Mouse (Mus musculus) midbrain, embryonic 11.5 days (tissue): Measurements from ENCODE around the gene Rnase4. TPM values are rescaled to one million over a fixed set of nuclear protein-coding genes. Genes with fewer than 3 reads are reported as not detected.

Experiments used
- ATAC-seq: fragments of 200-750 bp; cut with Nextera tagmentation; 2 replicates; pipeline ENCODE4 v1.8.0; 2017; ENCODE audit warnings: moderate TSS enrichment, moderate library complexity; ENCODE audit not compliant: low FRiP score
- DNase-seq: peaks from one replicate; pipeline ENCODE4 v3.0.0; 2015; ENCODE audit warnings: low spot score; ENCODE audit errors: missing footprints
- H3K27ac ChIP-seq: fragments of 300-500 bp; sonication (generic); 2 replicates; pipeline ENCODE4 v1.5.1; 2014; ENCODE audit warnings: low read depth, low read length
- H3K27me3 ChIP-seq: fragments of 300-500 bp; sonication (generic); 2 replicates; pipeline ENCODE4 v1.6.1; 2014; ENCODE audit warnings: mild to moderate bottlenecking, low read length, moderate library complexity, mixed read lengths; ENCODE audit not compliant: control insufficient read depth, insufficient read depth
- H3K36me3 ChIP-seq: fragments of 300-500 bp; sonication (generic); 2 replicates; pipeline ENCODE4 v1.6.1; 2014; ENCODE audit warnings: mild to moderate bottlenecking, low read length, moderate library complexity, mixed read lengths; ENCODE audit not compliant: control insufficient read depth, insufficient read depth
- H3K4me1 ChIP-seq: fragments of 300-500 bp; sonication (generic); 2 replicates; pipeline ENCODE4 v1.6.1; 2014; ENCODE audit warnings: low read length; ENCODE audit not compliant: control insufficient read depth, insufficient read depth
- H3K4me2 ChIP-seq: fragments of 300-500 bp; sonication (generic); 2 replicates; pipeline ENCODE4 v1.6.1; 2014; ENCODE audit warnings: mild to moderate bottlenecking, moderate library complexity
- H3K4me3 ChIP-seq: fragments of 300-500 bp; sonication (generic); 2 replicates; pipeline ENCODE4 v1.5.1; 2014; ENCODE audit warnings: low read depth, low read length
- H3K9ac ChIP-seq: fragments of 300-500 bp; sonication (generic); 2 replicates; pipeline ENCODE4 v1.6.1; 2014; ENCODE audit warnings: low read length
- H3K9me3 ChIP-seq: fragments of 300-500 bp; sonication (generic); 2 replicates; pipeline ENCODE4 v1.6.1; 2016; ENCODE audit warnings: low read length; ENCODE audit not compliant: control insufficient read depth
- WGBS: fragments of 180-500 bp; shearing (Covaris S2); extraction: QIAGEN DNeasy Blood & Tissue Kit; methylation state at CpG from one replicate; pipeline ENCODE4 v1.1.7; 2014; 5-methylcytosine and 5-hydroxymethylcytosine counted together
- polyA plus RNA-seq: library from polyadenylated mRNA; unstranded; fragments of >200 nt; fragmentation: Nextera tagmentation; extraction: Ambion mirVana; gene quantifications from 2 replicates; pipeline ENCODE4 v1.2.1, GENCODE M21; 2014

Rnase4 gene
- polyA plus RNA-seq, 1 experiment from 2014 or later = 12.3 TPM

GRCm38 (mm10) chr14:51111966-51112365 lies 21.1 kb downstream of the Rnase4 start:
- no peaks in the 10 kb centered on the region for H3K36me3 ChIP-seq
- no peaks in the 10 kb centered on the region; the same call in 1 of the 2 replicates for H3K9me3 ChIP-seq
- H3K9ac ChIP-seq = no peak overlapping the region
- H3K4me2 ChIP-seq = no peak overlapping the region
- H3K4me1 ChIP-seq = no peaks in the 10 kb centered on the region
- ATAC-seq = no peak
- H3K27ac ChIP-seq = no peak overlapping the region
- 76% methylated on average over 3 of the region's 3 CpGs for WGBS
- no peaks in the 10 kb centered on the region for H3K27me3 ChIP-seq
- no peak for DNase-seq
- no peak overlapping the region for H3K4me3 ChIP-seq

GRCm38 (mm10) chr14:51113476-51113875 lies 22.6 kb downstream of the Rnase4 start:
- no peak overlapping the region for H3K27ac ChIP-seq
- H3K9ac ChIP-seq = no peak overlapping the region
- no peak for ATAC-seq
- 24% methylated on average over 9 of the region's 9 CpGs for WGBS
- no peak for DNase-seq
- H3K9me3 ChIP-seq = no peaks in the 10 kb centered on the region; the same call in 1 of the 2 replicates
- no peak overlapping the region for H3K4me3 ChIP-seq
- 0 out of 2 replicates have a peak overlapping the region, but pooled peaks have one; percentile 3 for H3K4me2 ChIP-seq
- H3K36me3 ChIP-seq = no peaks in the 10 kb centered on the region
- H3K27me3 ChIP-seq = no peaks in the 10 kb centered on the region
- no peaks in the 10 kb centered on the region for H3K4me1 ChIP-seq

- H3K4me2 ChIP-seq = 0 out of 2 replicates have a peak within 1 kb of the TSS, but pooled peaks have one; percentile 3
- no peak within 1 kb of the TSS for H3K27ac ChIP-seq
- H3K9me3 ChIP-seq = no peaks in the 10 kb centered on the region; the same call in 1 of the 2 replicates
- no peaks in the 10 kb centered on the region for H3K27me3 ChIP-seq
- no peaks in the 10 kb centered on the region for H3K4me1 ChIP-seq
- ATAC-seq (no peak), DNase-seq (no peak)
- H3K36me3 ChIP-seq = no peaks in the 10 kb centered on the region
- no peak within 1 kb of the TSS for H3K9ac ChIP-seq
- no peak within 1 kb of the TSS for H3K4me3 ChIP-seq
- WGBS = 38% methylated on average over 12 of the region's 12 CpGs
Observed at GRCm38 (mm10) chr14:51113916-51114560, 23.2 kb downstream of the Rnase4 start, which contains the start of gene Eddm3b. Gene Eddm3b, plus strand, starts transcription at chr14:51114426.

GRCm38 (mm10) chr14:51125684-51126083 lies 34.8 kb downstream of the Rnase4 start:
- Histone ChIP-seq H3K9ac (no peak overlapping the region), H3K36me3 (no peaks in the 10 kb centered on the region), H3K4me2 (no peak overlapping the region), H3K4me1 (no peaks in the 10 kb centered on the region), H3K4me3 (no peak overlapping the region), H3K27me3 (no peaks in the 10 kb centered on the region), H3K9me3 (no peaks in the 10 kb centered on the region), H3K27ac (no peak overlapping the region)
- no peak for ATAC-seq
- WGBS = 89% methylated on average over 6 of the region's 6 CpGs
- DNase-seq = no peak

GRCm38 (mm10) chr14:51127648-51128258 lies 36.9 kb downstream of the Rnase4 start:
- Histone ChIP-seq H3K27me3 (no peaks in the 10 kb centered on the region), H3K9ac (no peak overlapping the region), H3K9me3 (no peaks in the 10 kb centered on the region), H3K4me2 (no peak overlapping the region), H3K36me3 (no peaks in the 10 kb centered on the region), H3K4me3 (no peak overlapping the region), H3K4me1 (no peaks in the 10 kb centered on the region), H3K27ac (no peak overlapping the region)
- ATAC-seq (0 out of 2 replicates have a peak, but pooled peaks have one; percentile 24), DNase-seq (no peak)
- WGBS = 83% methylated on average over 2 of the region's 2 CpGs

- Histone ChIP-seq H3K4me3 (no peak overlapping the region), H3K9ac (no peak overlapping the region), H3K4me2 (no peak overlapping the region), H3K27ac (no peak overlapping the region), H3K36me3 (no peaks in the 10 kb centered on the region), H3K4me1 (no peaks in the 10 kb centered on the region), H3K27me3 (no peaks in the 10 kb centered on the region), H3K9me3 (no peaks in the 10 kb centered on the region)
- DNase-seq (no peak), ATAC-seq (no peak)
- 81% methylated on average over 9 of the region's 9 CpGs for WGBS
Observed at GRCm38 (mm10) chr14:51128775-51129623, 38.1 kb downstream of the Rnase4 start.

GRCm38 (mm10) chr14:51129624-51129975 lies 38.7 kb downstream of the Rnase4 start:
- DNase-seq (no peak), ATAC-seq (no peak)
- Histone ChIP-seq H3K9ac (no peak overlapping the region), H3K4me2 (no peak overlapping the region), H3K27ac (no peak overlapping the region), H3K4me3 (no peak overlapping the region), H3K9me3 (no peaks in the 10 kb centered on the region), H3K36me3 (no peaks in the 10 kb centered on the region), H3K27me3 (no peaks in the 10 kb centered on the region), H3K4me1 (no peaks in the 10 kb centered on the region)
- 75% methylated on average over 4 of the region's 4 CpGs for WGBS

- ATAC-seq = no peak
- no peak for DNase-seq
- no peak overlapping the region for H3K4me2 ChIP-seq
- H3K4me1 ChIP-seq = no peaks in the 10 kb centered on the region
- no peaks in the 10 kb centered on the region for H3K9me3 ChIP-seq
- H3K4me3 ChIP-seq = no peak overlapping the region
- H3K27ac ChIP-seq = no peak overlapping the region
- H3K27me3 ChIP-seq = no peaks in the 10 kb centered on the region
- no peaks in the 10 kb centered on the region for H3K36me3 ChIP-seq
- 90% methylated on average over 9 of the region's 9 CpGs for WGBS
- H3K9ac ChIP-seq = no peak overlapping the region
Observed at GRCm38 (mm10) chr14:51130315-51130940, 39.6 kb downstream of the Rnase4 start.
